Mouse (Mus musculus) cerebellum, postnatal 14 days (tissue): ENCODE data around the gene Baz2b.

Source experiments
- DNase-seq, 2 experiments: peaks; one replicate each; pipeline ENCODE4 v3.0.0; 2021; ENCODE audit warnings: mixed read lengths in 2 of 2

Baz2b gene

GRCm38 (mm10) chr2:60126831-60127230 is 82.8 kb downstream of the Baz2b start:
- DNase-seq: peak; percentile 62 to 64

GRCm38 (mm10) chr2:60126292-60126691 is 83.3 kb downstream of the Baz2b start:
- no peak for DNase-seq

DNA sequence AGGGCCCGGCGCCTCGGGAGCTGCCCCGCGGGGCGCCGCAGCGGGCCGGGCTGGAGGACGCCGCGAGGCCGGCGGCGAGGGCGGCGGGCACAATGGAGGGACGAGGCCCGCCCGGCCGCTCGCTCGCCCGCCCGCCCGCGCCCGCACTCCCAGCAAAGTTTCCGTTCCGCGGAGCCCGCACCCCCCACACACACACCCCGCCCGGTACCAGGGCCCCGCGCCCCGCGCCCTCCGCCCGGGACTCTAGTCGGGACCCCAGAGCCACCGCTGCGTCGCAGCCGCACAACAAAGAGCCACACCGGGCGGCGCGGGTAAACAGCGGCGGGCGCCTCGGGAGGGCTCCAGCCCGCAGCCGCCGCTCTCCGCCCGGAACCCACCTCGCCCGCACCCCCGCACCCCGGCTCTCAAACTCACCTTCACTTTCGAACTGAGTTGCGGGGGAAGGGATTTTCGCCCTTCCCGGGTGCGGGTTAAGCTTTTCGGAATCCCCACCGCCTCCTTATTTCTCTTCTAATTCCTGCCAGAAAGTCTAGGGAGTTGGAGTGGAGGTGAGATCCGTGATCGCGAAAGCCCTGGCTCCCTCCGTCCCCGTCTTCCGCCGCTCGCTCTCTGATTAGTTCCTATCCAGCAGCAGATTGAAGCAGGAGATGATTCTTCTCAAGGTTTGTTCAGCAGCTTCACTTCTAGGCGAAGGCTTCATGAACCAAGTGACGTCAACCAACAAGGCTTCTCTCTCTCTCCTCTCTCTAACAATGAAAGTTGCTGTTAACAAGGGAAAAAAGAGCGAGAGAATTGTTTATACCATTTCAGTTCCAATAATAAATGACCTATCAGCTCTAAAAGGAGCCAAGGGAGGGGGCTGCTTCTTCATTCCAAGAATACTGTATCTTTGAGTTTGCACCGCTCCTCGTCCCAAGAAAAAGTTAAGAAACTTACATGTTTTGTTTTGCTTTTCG is 84.3 kb downstream of the Baz2b start:
- peak; percentile 68 to 73 for DNase-seq

- peak; percentile 66 to 67 for DNase-seq
Measured at GRCm38 (mm10) chr2:60124648-60125048, 85.0 kb downstream of the Baz2b start.

- no peak for DNase-seq
Measured at GRCm38 (mm10) chr2:60123911-60124647, 85.6 kb downstream of the Baz2b start.

- no peak for DNase-seq
Measured at GRCm38 (mm10) chr2:60123061-60123874, 86.4 kb downstream of the Baz2b start.

DNA sequence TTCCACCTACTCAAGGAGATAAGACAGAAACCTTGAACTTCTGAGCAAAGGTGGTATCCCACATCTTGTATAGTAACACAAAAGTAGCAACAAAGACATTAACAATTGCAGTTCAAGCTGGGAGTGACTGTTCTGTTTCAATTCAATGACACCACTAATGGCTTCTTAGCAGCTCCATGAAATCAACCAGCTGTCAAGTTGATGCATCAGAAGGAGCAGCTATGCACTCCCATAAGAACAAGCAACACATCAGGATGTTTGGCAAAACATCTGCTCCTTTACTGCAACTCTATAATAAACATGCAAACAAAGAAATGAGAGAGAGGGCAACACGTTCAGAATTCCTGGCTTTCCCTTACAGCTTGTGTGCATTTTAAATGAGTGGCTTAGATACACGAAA is 87.5 kb downstream of the Baz2b start:
- peak in 1 of 2 experiments; percentile 34 for DNase-seq

DNA sequence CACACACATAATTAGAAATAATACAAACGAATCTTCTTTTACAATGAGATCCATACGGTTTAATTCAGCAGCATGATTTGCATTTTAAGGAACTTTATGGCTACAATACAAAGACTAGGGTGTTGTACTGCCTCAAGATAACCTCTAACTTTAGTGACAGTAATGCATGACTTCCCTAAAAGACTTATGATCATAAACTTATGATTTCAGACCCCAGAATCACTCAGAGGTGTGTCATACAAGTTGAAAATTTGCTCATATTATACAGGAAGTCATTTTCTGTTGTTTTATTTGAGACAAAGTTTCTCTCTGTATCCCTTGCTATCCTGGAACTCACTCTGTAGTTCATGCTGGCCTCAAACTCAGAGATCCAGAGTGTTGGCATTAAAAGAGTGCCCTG is 89.0 kb downstream of the Baz2b start:
- DNase-seq: no peak

- peak in 1 of 2 experiments; percentile 31 for DNase-seq
Measured at GRCm38 (mm10) chr2:60118684-60119558, 90.7 kb downstream of the Baz2b start.

DNA sequence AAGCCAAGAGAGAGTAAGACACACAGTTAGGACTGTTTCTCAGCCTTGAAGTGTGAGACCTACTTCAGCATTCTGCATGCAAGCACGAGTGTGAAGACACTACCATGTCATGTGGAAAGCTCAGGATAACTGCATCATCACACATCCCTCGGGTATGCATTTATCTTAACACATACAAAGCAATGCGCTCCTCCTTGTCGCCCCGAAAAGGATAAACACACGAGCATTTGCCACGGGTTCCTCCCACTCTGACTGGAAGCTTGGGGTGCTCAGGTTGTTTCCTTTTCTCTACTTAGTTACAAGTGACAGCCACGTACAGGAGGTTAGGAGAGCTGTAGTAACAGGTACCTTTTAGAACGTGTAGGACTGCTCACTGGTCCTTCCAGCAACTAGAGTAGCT is 91.8 kb downstream of the Baz2b start:
- peak in 1 of 2 experiments; percentile 22 for DNase-seq

DNA sequence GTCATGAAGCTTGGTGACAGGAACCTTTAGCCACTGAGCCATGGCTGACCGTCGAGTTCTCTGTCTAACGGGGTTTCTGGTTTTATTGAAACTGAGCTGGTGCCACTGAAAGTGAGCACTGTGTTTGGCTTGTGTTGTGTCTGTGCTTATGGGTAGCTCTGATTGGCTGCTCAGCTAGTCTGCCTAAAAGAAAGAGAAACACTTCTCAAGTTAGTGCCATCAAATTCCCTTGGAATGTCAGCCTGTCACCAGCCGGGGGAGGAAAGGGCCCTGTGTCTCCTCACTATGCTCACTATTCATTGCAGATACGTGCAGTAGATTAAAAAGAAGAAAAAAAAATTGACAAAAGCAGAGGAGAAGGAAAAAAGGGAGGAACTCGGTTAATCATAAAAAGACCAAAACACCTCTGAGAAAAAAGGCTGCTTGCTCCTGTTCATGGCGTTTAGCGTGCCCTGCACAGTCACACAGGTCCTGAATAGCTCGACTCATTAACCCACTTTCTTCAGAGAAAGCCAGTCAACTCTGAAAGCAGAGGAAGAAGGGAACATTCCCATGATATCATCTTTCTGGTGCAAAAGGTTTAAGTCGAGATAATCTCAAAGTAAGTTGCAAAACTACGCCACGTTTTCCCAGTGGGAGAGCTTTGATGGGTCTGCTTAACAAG is 93.6 kb downstream of the Baz2b start:
- DNase-seq: no peak

GRCm38 (mm10) chr2:60114901-60115300 is 94.7 kb downstream of the Baz2b start:
- no peak for DNase-seq

GRCm38 (mm10) chr2:60113661-60114560 is 95.7 kb downstream of the Baz2b start:
- no peak for DNase-seq

DNA sequence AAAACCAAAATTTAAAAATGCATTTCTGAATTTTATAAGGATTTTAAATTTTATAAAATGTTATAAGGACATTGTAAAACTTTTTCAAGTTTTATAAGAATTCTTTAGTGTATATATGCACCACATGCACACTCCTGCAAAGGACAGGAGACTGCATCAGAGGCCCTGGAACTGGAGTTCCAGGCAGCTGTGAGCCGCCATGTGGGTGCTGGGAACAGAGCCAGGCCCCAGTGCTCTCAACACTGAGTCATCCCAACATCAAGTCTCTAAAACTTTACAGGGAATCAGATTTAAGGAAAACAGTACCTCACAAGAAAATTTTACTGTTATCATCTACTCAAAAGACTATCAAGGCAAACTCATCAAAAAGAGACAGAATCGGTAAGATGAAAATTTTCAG is 97.5 kb downstream of the Baz2b start:
- DNase-seq: no peak

- no peak for DNase-seq
Measured at GRCm38 (mm10) chr2:60109001-60109400, 100.6 kb downstream of the Baz2b start.

DNA sequence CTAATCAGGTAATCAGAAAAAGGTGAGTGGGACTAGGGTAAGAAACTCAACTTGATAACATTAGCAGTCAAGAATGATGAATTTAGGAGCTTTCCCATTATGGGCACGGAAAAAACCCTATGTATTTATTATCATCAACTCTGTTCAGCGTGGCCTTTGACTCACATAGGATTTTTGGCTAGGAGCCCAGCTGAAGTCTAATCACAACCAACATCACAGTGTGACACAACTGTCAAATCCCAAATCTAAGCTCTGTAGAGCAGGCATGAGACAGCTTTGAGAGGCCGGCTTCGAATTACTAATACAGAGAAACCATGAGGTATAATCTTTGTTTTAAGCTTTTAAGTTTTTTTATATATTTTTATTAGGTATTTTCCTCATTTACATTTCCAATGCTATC is 113.0 kb downstream of the Baz2b start:
- no peak for DNase-seq

DNA sequence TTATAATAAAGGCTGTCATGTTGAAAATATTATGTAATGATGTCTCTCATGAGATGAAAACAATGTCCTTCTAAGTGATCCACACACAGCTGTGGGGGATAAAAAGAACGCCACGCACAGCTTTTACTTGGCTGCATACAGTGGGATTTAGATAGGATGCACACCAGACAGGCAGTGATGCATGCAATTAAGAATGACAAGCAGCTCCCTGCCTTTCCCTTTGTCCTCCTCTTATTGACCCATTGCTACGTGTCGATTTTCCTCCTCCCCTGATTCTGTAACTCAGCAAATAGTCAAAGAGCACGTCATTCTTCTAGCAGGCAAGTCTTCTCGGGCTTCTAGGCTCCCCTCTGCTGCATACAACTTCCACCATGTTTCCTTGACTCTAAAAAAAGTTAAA is 119.4 kb downstream of the Baz2b start:
- DNase-seq: no peak

DNA sequence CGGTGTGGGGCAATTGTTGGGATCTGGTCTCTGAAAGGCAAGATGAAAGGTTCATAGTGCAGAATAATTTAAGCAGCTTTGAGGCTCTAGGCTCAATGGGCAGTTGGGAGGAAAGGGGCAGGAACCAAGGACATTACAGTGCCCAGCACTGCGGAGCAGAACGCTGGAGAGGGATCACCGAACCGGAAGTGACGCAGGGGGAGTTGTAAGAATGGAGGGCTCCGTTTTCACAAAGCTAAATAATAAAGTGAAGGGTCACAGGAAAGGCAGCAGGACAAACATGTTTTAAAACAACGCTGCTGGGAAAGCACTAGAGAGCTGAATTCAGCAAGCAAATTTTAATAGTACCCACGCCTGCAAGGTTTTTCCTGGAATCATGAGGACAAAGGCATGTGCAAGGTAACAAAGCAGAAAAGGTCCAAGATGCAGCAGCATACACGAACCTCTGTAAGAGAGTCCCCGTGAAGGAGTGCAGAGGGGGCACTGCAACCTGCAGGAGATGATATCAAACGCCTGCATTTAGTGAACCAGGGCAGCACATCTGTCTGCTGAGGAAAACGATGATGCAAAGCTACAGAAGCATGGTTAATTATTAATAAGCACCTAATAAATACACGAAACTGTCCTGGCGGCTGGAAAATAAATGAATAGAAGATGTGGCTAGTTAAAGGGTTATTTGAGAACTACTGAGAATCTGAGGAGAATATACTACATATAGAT is 120.0 kb downstream of the Baz2b start:
- DNase-seq: no peak

GRCm38 (mm10) chr2:60088785-60089527 is 120.7 kb downstream of the Baz2b start:
- DNase-seq: no peak
